Mouse (Mus musculus) small intestine, adult 2 months (tissue): ENCODE measurements around the gene Uhrf1bp1l. TPM values are rescaled to one million over a fixed set of nuclear protein-coding genes. Genes with fewer than 3 reads are reported as not detected.

ENCODE experiments used
- H3K27ac ChIP-seq: fragments of 200-500 bp; 2 replicates; pipeline ENCODE4 v1.5.1; 2012; ENCODE audit warnings: low read depth, low read length, control low read depth, inconsistent platforms; ENCODE audit not compliant: insufficient read depth
- H3K27me3 ChIP-seq: fragments of 200-500 bp; 2 replicates; pipeline ENCODE4 v1.6.1; 2012; ENCODE audit warnings: mild to moderate bottlenecking, moderate library complexity, low read length, inconsistent platforms; ENCODE audit not compliant: control insufficient read depth, insufficient read depth
- H3K36me3 ChIP-seq: fragments of 200-500 bp; 2 replicates; pipeline ENCODE4 v1.6.1; 2012; ENCODE audit warnings: mild to moderate bottlenecking, low read length, control low read depth, inconsistent platforms; ENCODE audit not compliant: control insufficient read depth, insufficient read depth
- H3K4me1 ChIP-seq: fragments of 200-500 bp; 2 replicates; pipeline ENCODE4 v1.6.1; 2012; ENCODE audit warnings: low read length, inconsistent platforms, mixed read lengths; ENCODE audit not compliant: control insufficient read depth, insufficient read depth, insufficient read length
- H3K4me3 ChIP-seq: fragments of 200-500 bp; 2 replicates; pipeline ENCODE4 v1.5.1; 2012; ENCODE audit warnings: low read depth, mild to moderate bottlenecking, control low read depth, inconsistent platforms, low read length, moderate library complexity
- CTCF ChIP-seq: fragments of 200-500 bp; IDR thresholded peaks from 2 replicates; pipeline ENCODE4 v1.5.1; 2012; ENCODE audit warnings: low read depth, mild to moderate bottlenecking, control low read depth, inconsistent platforms, low read length, moderate library complexity, mixed read lengths; ENCODE audit not compliant: insufficient replicate concordance, insufficient read length; ENCODE audit errors: extremely low read depth
- POLR2A ChIP-seq: fragments of 200-500 bp; IDR thresholded peaks from 2 replicates; pipeline ENCODE4 v1.6.1; 2012; ENCODE audit warnings: low read depth, mild to moderate bottlenecking, control low read depth, inconsistent platforms, low read length, moderate library complexity
- WGBS: fragments of 180-500 bp; shearing (Covaris S2); methylation state at CpG from one replicate; pipeline ENCODE4 v1.1.7; 2018; 5-methylcytosine and 5-hydroxymethylcytosine counted together
- polyA plus RNA-seq: library from polyadenylated mRNA; depleted of rRNA; stranded (reverse); fragments of >200 nt; gene quantifications from 2 replicates; pipeline ENCODE4 v1.2.3, GENCODE M21; 2012

The Uhrf1bp1l gene
- polyA plus RNA-seq, 1 experiment, result 11.1 TPM

GRCm38 (mm10) chr10:89819146-89819545 lies 74.4 kb downstream of the Uhrf1bp1l start:
- Histone ChIP-seq H3K27me3 (no peaks in the 10 kb centered on the region), H3K4me3 (no peak overlapping the region), H3K36me3 (peaks cover 27% of the 10 kb centered on the region), H3K27ac (no peak overlapping the region), H3K4me1 (no peaks in the 10 kb centered on the region)
- TF ChIP-seq CTCF (no peak), POLR2A (no peak)
- 64% methylated on average over 4 of the region's 4 CpGs for WGBS

GRCm38 (mm10) chr10:89823906-89824305 lies 79.1 kb downstream of the Uhrf1bp1l start:
- Histone ChIP-seq H3K4me1 (no peaks in the 10 kb centered on the region), H3K36me3 (0 out of 2 replicates have a peak, but pooled peaks cover 9% of the 10 kb centered on the region), H3K27me3 (no peaks in the 10 kb centered on the region), H3K4me3 (no peak overlapping the region), H3K27ac (no peak overlapping the region)
- TF ChIP-seq CTCF (no peak), POLR2A (no peak)
- WGBS, result 25% methylated on average over 2 of the region's 2 CpGs

- Histone ChIP-seq H3K4me3 (no peak overlapping the region), H3K4me1 (no peaks in the 10 kb centered on the region), H3K27ac (no peak overlapping the region), H3K36me3 (0 out of 2 replicates have a peak, but pooled peaks cover 3% of the 10 kb centered on the region), H3K27me3 (no peaks in the 10 kb centered on the region)
- WGBS, result 58% methylated on average over 3 of the region's 3 CpGs
- TF ChIP-seq POLR2A (no peak), CTCF (no peak)
These were observed 82.1 kb downstream of the Uhrf1bp1l start for GRCm38 (mm10) chr10:89826896-89827295.

- H3K4me3 ChIP-seq, result no peak overlapping the region
- no peaks in the 10 kb centered on the region for H3K4me1 ChIP-seq
- no peaks in the 10 kb centered on the region for H3K27me3 ChIP-seq
- TF ChIP-seq POLR2A (no peak), CTCF (no peak)
- no peak overlapping the region for H3K27ac ChIP-seq
- 60% methylated on average over 4 of the region's 4 CpGs for WGBS
- H3K36me3 ChIP-seq, result no peaks in the 10 kb centered on the region
These were observed 87.5 kb downstream of the Uhrf1bp1l start for GRCm38 (mm10) chr10:89832334-89832733.

GRCm38 (mm10) chr10:89833166-89833565 lies 88.4 kb downstream of the Uhrf1bp1l start:
- WGBS, result 66% methylated on average over 10 of the region's 10 CpGs

GRCm38 (mm10) chr10:89837476-89837875 lies 92.7 kb downstream of the Uhrf1bp1l start:
- Histone ChIP-seq H3K27me3 (no peaks in the 10 kb centered on the region), H3K4me3 (no peak overlapping the region), H3K36me3 (no peaks in the 10 kb centered on the region), H3K27ac (no peak overlapping the region), H3K4me1 (no peaks in the 10 kb centered on the region)
- TF ChIP-seq POLR2A (no peak), CTCF (no peak)
- 31% methylated on average over 3 of the region's 3 CpGs for WGBS

More at GRCm38 (mm10) chr10:89833166-89833565, 88.4 kb downstream of the Uhrf1bp1l start:
- H3K4me3 ChIP-seq, result no peak overlapping the region
- H3K4me1 ChIP-seq, result no peaks in the 10 kb centered on the region
- no peaks in the 10 kb centered on the region for H3K27me3 ChIP-seq
- no peak overlapping the region for H3K27ac ChIP-seq
- H3K36me3 ChIP-seq, result no peaks in the 10 kb centered on the region
- TF ChIP-seq CTCF (no peak), POLR2A (no peak)

- TF ChIP-seq CTCF, result no peak
- Histone ChIP-seq H3K4me3 (no peak overlapping the region), H3K4me1 (no peaks in the 10 kb centered on the region), H3K27me3 (no peaks in the 10 kb centered on the region), H3K36me3 (no peaks in the 10 kb centered on the region), H3K27ac (no peak overlapping the region)
- WGBS, result 46% methylated on average over 3 of the region's 3 CpGs
These were observed 94.0 kb downstream of the Uhrf1bp1l start for GRCm38 (mm10) chr10:89838834-89839233.
